Mouse (Mus musculus): ENCODE data around the gene Fastk. TPM values are rescaled to one million over a fixed set of nuclear protein-coding genes. Genes with fewer than 3 reads are reported as not detected.

Fastk gene
- polyA plus RNA-seq (2015; fragmentation: Nextera tagmentation; extraction: Ambion mirVana): 66.6 and 67.9 TPM in 2 replicates

DNA sequence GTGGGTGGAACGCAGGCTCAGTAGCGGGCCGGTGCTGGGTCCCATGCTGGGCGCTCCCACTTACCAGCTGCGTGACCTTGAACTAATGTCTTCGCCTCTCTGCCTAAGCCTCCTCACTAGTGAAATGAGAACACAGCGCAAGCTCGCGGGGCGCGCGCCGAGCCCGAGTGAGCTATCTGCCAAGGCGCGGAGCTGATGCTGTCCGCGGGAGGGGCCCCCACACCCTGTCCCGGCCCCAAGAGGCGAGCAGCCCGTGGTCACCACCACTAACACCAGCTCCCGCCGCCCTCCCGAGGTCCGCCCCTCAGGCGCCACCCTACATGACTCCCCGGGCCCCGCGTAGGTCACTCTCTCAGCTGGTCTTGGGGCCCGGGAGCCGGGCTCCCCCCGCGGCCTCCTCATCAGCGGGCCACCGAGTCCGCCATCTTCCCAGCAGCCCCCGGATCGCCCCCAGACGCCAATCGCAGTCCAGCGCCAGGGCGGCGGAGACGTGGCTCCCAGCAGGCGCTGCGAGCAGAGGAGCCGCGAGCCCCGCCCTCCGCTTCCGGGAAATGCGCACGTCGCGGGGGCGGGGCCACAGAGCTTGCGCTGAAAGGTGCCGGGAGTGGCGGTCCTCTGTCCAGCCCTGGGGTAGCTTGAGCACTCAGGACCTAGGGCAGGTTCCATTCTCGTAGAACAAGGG lies at the start of gene Fastk:
Gene Fastk, minus strand, starts transcription at position 542 of the 682 bp plus-strand sequence.
- Histone ChIP-seq H3K9me3 (ENCODE audit: control insufficient read depth, low read length) (no peaks in the 10 kb centered on the region), H3K4me3 (ENCODE audit: low read depth, low read length) (peak within 1 kb of the TSS; percentile 87)
- TF ChIP-seq CTCF (IDR thresholded peaks at IDR 0.05; ENCODE audit: low read depth) (no peak), EP300 (optimal IDR thresholded peaks at IDR 0.05) (no peak)

DNA sequence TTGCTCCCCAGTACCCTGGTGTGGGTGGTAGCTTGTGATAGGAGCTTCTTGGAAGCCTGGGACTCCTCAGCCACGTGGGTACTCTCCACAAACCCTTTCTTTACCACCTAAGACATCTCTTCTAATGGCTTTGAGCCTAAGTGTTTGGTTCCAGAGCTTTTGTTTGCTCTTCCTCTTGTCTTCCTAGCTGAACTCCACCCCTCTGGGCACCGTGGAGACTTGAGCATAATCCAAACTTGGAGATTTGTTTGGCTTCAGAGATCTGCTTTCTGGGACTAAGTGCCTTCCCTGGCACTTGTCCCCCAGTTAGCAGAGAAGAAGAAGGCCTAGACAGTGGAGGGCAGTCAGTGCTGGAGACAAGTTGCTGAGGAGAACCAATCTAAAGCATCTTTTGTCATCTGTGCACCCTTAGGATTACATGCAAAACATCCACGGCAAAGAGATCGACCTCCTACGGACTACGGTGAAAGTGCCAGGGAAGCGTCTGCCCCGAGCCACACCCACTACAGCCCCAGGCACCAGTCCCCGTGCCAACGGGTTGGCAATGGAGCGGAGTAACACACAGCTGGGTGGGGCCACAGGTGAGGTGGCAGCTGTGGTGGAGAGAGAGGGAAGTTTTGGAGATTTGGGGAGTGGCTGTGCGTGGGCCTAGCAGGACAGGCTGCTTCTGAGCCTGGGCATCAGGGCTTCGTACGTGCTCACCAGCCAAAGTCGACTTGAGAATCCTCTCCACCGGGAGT lies 47.6 kb upstream of the Fastk start:
- no peaks in the 10 kb centered on the region for H3K27me3 ChIP-seq (ENCODE audit: control insufficient read depth, insufficient read depth, low read length)
- DNase-seq (ENCODE audit: low spot score) (no peak), ATAC-seq (ENCODE audit: low FRiP score, low TSS enrichment) (no peak)
- no peak overlapping the region for H3K4me2 ChIP-seq (replicated peaks; ENCODE audit: low read depth)
- no peaks in the 10 kb centered on the region for H3K9me3 ChIP-seq (ENCODE audit: control insufficient read depth, low read length)
- WGBS: 61% methylated on average over 16 of the region's 16 CpGs
- H3K9ac ChIP-seq (ENCODE audit: low read length): no peak overlapping the region
- no peak overlapping the region for H3K27ac ChIP-seq (replicated peaks)
- no peaks in the 10 kb centered on the region for H3K4me1 ChIP-seq (replicated peaks; ENCODE audit: control insufficient read depth, insufficient read depth)
- no peak overlapping the region for H3K4me3 ChIP-seq (ENCODE audit: low read depth, low read length)
- TF ChIP-seq EP300 (optimal IDR thresholded peaks at IDR 0.05) (no peak), CTCF (IDR thresholded peaks at IDR 0.05; ENCODE audit: low read depth) (no peak)
- H3K36me3 ChIP-seq (ENCODE audit: control insufficient read depth, insufficient read depth, low read length): peaks cover 31% of the 10 kb centered on the region

More for the DNA sequence above, at the start of gene Fastk:
- ATAC-seq (ENCODE audit: low FRiP score, low TSS enrichment): peak; percentile 84
- Histone ChIP-seq H3K36me3 (ENCODE audit: control insufficient read depth, insufficient read depth, low read length) (peaks cover 22% of the 10 kb centered on the region), H3K27me3 (ENCODE audit: control insufficient read depth, insufficient read depth, low read length) (no peaks in the 10 kb centered on the region), H3K27ac (replicated peaks) (peak within 1 kb of the TSS; percentile 95), H3K4me2 (replicated peaks; ENCODE audit: low read depth) (peak within 1 kb of the TSS; percentile 92), H3K4me1 (replicated peaks; ENCODE audit: control insufficient read depth, insufficient read depth) (peaks cover 5% of the 10 kb centered on the region), H3K9ac (ENCODE audit: low read length) (peak within 1 kb of the TSS; percentile 90)
- peak; percentile 95 for DNase-seq (ENCODE audit: low spot score)
- 1% methylated on average over 56 of the region's 60 CpGs for WGBS

DNA sequence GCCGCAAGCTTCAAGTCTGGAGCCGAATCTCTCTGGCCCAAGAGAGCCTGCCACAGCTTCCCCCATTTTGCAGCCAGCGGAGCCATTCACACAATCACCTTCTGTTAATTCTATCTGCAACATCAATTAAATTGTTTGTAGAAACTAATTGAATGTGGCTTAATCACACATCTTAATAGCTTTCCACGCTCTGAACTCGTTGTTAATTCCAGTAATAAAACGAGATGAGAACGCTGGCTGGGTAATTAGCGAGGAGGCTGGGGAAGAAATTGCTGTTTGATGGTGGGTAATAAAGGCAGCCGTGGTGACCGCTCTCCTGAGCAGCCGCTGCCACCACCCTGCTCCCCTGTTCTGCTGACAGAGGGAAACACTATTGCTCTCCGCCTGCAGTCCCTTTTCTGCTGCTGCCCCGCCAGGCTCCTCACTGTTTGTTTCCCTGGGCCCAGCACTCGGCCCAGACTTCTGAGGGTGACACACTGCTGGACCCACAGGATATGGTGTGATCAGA lies 45.4 kb upstream of the Fastk start:
- 81% methylated on average over 14 of the region's 14 CpGs for WGBS
- Histone ChIP-seq H3K9me3 (ENCODE audit: control insufficient read depth, low read length) (no peaks in the 10 kb centered on the region), H3K9ac (ENCODE audit: low read length) (no peak overlapping the region), H3K36me3 (ENCODE audit: control insufficient read depth, insufficient read depth, low read length) (peaks cover 32% of the 10 kb centered on the region), H3K27me3 (ENCODE audit: control insufficient read depth, insufficient read depth, low read length) (no peaks in the 10 kb centered on the region), H3K4me2 (replicated peaks; ENCODE audit: low read depth) (no peak overlapping the region), H3K4me1 (replicated peaks; ENCODE audit: control insufficient read depth, insufficient read depth) (no peaks in the 10 kb centered on the region), H3K27ac (replicated peaks) (no peak overlapping the region), H3K4me3 (ENCODE audit: low read depth, low read length) (no peak overlapping the region)
- TF ChIP-seq EP300 (optimal IDR thresholded peaks at IDR 0.05) (no peak), CTCF (IDR thresholded peaks at IDR 0.05; ENCODE audit: low read depth) (no peak)
- no peak for DNase-seq (ENCODE audit: low spot score)
- ATAC-seq (ENCODE audit: low FRiP score, low TSS enrichment): no peak

DNA sequence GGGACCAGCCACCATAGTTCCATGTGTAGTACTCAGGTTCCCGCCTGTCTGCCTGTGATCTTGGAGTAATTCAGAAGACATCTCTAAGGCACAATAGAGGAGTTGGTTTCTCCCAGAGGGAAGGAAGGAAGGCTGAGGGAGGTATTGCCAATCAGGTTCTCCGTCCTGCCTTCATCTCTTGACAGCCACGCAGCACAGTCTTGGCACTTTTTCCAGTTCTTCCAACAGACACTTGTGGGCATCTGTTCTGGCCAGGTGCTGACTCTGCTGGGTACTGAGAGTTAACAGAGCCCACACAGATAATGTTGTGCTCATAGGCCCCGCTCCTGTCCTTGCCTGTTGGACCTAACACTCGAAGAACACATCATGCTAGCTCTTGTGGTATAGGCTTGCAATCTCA lies 41.7 kb upstream of the Fastk start:
- no peak for DNase-seq (ENCODE audit: low spot score)
- H3K27me3 ChIP-seq (ENCODE audit: control insufficient read depth, insufficient read depth, low read length): no peaks in the 10 kb centered on the region
- WGBS: 91% methylated on average over 5 of the region's 5 CpGs
- TF ChIP-seq EP300 (optimal IDR thresholded peaks at IDR 0.05) (no peak), CTCF (IDR thresholded peaks at IDR 0.05; ENCODE audit: low read depth) (no peak)
- no peak overlapping the region for H3K4me3 ChIP-seq (ENCODE audit: low read depth, low read length)
- H3K4me1 ChIP-seq (replicated peaks; ENCODE audit: control insufficient read depth, insufficient read depth): no peaks in the 10 kb centered on the region
- no peak for ATAC-seq (ENCODE audit: low FRiP score, low TSS enrichment)
- H3K4me2 ChIP-seq (replicated peaks; ENCODE audit: low read depth): no peak overlapping the region
- H3K27ac ChIP-seq (replicated peaks): no peak overlapping the region
- H3K36me3 ChIP-seq (ENCODE audit: control insufficient read depth, insufficient read depth, low read length): peaks cover 38% of the 10 kb centered on the region
- H3K9me3 ChIP-seq (ENCODE audit: control insufficient read depth, low read length): no peaks in the 10 kb centered on the region
- H3K9ac ChIP-seq (ENCODE audit: low read length): no peak overlapping the region

DNA sequence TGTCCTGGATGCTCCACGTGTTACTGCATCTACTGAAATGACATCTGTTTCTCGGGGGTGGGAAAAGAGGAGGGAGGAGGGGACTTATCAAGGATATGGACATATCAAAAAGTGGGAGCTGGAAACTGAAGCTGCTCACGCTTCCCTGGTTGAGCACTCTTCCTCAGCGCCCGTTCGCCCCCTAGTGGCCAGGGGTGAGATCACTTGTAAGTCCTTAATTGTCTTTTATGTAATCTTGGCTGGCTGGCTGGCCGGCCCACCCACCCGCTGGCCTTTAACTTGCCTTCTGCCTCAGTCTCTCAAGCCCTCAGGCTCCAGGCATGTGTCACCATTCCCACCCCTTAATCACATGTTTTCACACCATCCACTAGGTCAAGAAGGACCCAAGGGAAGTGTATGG lies 41.0 kb upstream of the Fastk start:
- DNase-seq (ENCODE audit: low spot score) (peak; percentile 86), ATAC-seq (ENCODE audit: low FRiP score, low TSS enrichment) (no peak)
- Histone ChIP-seq H3K36me3 (ENCODE audit: control insufficient read depth, insufficient read depth, low read length) (peaks cover 41% of the 10 kb centered on the region), H3K4me3 (ENCODE audit: low read depth, low read length) (no peak overlapping the region), H3K4me1 (replicated peaks; ENCODE audit: control insufficient read depth, insufficient read depth) (no peaks in the 10 kb centered on the region), H3K9me3 (ENCODE audit: control insufficient read depth, low read length) (no peaks in the 10 kb centered on the region), H3K27me3 (ENCODE audit: control insufficient read depth, insufficient read depth, low read length) (no peaks in the 10 kb centered on the region), H3K27ac (replicated peaks) (no peak overlapping the region), H3K4me2 (replicated peaks; ENCODE audit: low read depth) (no peak overlapping the region), H3K9ac (ENCODE audit: low read length) (no peak overlapping the region)
- WGBS: 4% methylated on average over 8 of the region's 8 CpGs
- TF ChIP-seq EP300 (optimal IDR thresholded peaks at IDR 0.05): no peak
- peak; percentile 91 for TF ChIP-seq CTCF (IDR thresholded peaks at IDR 0.05; ENCODE audit: low read depth)

DNA sequence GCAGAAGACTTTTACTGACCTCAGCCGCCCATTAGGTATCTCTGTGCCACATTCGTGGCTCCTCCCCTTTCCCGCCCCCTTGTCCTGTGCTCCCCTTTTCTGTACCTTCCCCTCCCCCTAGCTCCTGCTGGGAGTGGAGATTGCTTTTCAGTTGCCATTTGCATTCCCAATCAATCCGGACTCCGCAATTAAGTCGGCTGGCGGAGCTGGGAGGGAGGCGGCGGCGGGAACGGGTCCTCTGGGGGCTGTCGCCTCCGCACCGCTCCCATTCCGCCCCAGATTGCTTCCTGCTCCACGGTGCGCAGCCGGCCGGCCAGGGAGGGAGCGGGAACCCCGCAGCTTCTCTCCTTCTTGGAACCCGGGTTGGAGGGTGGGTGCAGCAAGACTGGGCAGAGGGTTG lies 39.9 kb upstream of the Fastk start:
- no peak overlapping the region for H3K4me3 ChIP-seq (ENCODE audit: low read depth, low read length)
- H3K27ac ChIP-seq (replicated peaks): no peak overlapping the region
- DNase-seq (ENCODE audit: low spot score) (no peak), ATAC-seq (ENCODE audit: low FRiP score, low TSS enrichment) (no peak)
- H3K36me3 ChIP-seq (ENCODE audit: control insufficient read depth, insufficient read depth, low read length): peaks cover 36% of the 10 kb centered on the region
- TF ChIP-seq EP300 (optimal IDR thresholded peaks at IDR 0.05) (no peak), CTCF (IDR thresholded peaks at IDR 0.05; ENCODE audit: low read depth) (no peak)
- no peaks in the 10 kb centered on the region for H3K27me3 ChIP-seq (ENCODE audit: control insufficient read depth, insufficient read depth, low read length)
- H3K9ac ChIP-seq (ENCODE audit: low read length): no peak overlapping the region
- WGBS: 63% methylated on average over 22 of the region's 22 CpGs
- no peaks in the 10 kb centered on the region for H3K9me3 ChIP-seq (ENCODE audit: control insufficient read depth, low read length)
- H3K4me2 ChIP-seq (replicated peaks; ENCODE audit: low read depth): no peak overlapping the region
- no peaks in the 10 kb centered on the region for H3K4me1 ChIP-seq (replicated peaks; ENCODE audit: control insufficient read depth, insufficient read depth)
